Mouse (Mus musculus) forelimb bud, embryonic 11.5 days (tissue): Measurements from ENCODE around the gene Vsig10.
"Not testable (repeated sequence)": the region's sequence is repeated elsewhere in the genome, so short reads cannot be mapped to it uniquely, and the experiment has no call there.

Source experiments
- DNase-seq: peaks from one replicate; pipeline ENCODE4 v3.0.0-alpha.2; 2012; ENCODE audit warnings: low read depth, low spot score

The Vsig10 gene

DNA sequence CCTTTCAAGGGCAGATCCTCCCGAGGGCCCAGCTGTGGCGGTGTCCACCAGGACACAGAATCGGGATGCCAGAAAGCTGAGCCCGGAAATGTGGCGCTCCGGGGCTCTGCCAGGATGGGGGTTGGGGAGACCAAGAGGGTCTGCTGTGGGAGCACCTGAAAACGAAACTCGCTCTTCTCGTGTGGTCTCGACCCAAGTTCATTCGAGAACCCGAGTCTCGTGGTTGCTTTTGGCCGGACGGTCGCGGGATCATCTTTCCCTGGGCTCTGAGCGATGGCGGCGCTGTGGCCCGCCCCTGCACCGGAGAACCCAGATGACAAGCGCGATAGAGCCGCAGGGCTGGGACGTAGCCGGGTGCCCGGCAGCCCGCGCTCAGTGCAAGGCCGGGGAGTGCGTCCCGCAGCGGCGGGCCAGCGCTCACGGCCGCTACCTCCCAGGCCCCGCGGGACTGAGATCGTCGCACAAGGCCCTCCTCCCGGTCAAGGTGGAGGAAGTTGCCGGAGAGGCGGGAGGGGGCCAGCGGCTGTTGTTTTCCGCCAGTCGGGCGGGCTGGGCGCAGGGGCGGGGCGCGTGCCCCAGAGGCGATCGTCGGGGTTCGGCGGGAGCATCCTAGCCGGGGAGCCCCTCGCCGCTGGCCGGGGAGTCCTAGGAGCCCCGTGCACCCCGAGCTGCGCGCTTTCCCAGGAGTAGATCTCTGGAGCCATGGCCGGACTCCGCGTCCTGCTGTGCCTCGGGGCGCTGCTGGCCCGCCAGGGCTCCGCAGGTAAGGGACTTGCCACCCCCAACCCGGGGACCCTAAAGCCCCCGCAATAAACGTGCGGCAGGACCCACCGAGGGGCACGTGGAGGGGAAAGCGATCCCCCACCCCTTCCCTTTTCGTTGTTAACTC is at the start of gene Vsig10:
TSS of gene Vsig10 (plus strand) at position 343 of the 889 bp plus-strand sequence.
- no peak for DNase-seq

DNA sequence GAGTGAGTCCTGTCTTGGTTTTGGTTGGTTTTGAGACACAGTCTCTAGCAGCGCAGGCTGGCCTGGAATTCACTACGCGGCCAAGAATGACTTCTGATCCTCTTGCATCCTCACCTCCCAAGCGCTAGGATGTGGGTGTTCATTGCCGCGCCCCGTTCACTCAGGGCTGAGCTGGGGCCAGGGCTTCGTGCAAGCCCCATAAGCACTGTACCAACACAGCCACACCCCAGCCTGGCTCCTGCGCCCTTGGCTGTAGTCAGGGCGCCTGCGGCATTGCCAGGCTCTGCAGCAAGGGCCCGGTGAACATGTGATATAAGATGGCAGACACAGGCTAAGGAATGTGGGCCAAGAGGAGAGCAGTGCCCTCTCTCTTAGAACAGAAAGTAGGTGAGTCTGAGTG is 49.5 kb upstream of the Vsig10 start:
- DNase-seq: no peak

DNA sequence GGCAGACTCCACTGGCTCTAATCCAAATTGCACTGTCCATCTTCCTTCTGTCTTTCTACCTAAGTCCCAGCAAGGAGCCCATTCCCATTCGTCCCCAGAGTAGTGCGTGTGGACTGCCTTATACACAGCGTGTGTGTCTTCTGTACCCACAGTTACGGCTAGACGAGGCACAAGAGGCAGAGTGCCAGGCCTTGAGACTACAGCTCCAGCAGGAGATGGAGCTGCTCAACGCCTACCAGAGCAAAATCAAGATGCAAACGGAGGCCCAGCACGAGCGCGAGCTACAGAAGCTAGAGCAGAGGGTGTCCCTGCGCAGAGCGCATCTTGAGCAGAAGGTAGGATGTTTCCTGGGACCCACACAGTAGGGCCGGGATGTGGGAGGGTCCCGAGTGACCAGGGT is 46.9 kb upstream of the Vsig10 start:
- DNase-seq: no peak

DNA sequence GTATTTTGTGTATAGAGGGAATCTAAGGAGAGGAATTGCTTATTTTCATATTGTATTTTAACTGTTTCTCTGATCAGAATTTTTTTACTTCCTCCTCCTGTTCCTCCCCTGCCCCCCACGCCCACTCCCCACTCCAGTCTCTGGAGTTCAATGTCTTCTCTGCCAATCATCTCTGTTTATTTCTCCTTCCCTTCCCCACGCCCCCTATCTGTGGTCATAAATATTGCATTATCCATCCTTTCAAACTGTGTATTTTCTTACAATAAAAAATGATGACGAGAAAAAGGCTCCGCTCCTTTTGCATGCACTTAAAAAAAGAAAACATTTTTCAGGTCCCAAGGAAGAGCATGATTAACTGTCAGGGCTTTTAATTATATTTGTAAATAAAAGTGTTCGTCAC is 44.1 kb upstream of the Vsig10 start:
- DNase-seq: no peak

DNA sequence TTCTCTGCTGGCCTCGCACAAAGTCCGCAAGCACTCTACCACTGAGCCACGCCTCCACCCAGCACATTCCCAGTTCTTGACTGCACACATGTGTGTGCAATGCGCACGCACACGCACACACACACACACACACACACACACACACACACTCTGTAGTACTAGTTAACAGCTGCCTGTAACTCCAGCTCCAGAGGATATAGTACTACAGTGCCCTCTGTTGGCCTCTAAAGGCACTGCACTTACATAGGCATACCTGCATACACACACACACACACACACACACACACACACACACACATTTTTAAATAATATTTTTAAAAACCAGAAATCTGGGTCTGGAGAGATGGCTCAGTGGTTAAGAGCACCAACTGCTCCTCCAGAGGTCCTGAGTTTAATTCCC is 41.1 kb upstream of the Vsig10 start:
- DNase-seq: no peak

DNA sequence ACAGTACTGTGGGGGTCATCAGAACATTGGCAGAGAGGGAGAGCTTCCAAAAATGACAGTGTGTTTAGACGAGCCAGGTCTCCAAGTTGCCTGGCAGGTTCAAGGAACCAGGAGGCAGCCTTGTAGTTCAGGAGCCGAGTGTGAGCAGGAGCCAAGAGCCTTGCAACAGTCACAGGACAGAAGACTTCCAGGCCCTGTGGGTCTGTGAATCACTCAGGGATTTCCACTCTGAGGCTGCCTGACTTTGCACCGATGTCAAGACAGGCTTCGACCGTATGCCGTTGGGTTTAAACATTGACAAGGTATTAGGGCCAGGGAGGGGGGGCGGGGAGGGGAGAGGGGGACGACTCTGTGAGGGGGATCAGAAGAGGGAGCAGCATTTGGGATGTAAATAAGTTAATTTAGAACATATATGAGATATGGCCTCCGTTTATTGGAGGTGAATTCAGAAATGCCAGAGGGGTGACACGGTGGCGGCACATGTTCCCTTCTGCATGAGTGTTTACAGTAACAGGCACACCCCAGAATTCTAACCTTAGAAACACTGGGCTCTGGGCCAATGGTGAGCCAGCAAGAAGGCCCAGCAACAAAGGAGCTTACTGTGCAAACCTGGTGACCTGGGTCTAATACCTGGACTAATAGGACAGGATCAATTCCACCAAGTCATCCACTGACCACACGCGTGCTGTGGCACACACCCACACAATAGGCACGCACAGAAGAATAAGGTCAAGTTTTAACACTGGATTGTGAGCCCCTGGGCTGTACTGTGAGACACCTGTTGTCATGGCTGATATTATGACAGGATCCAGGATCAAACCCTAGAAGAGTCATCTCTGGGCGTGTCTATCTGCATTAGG is 39.8 kb upstream of the Vsig10 start:
- DNase-seq: no peak

DNA sequence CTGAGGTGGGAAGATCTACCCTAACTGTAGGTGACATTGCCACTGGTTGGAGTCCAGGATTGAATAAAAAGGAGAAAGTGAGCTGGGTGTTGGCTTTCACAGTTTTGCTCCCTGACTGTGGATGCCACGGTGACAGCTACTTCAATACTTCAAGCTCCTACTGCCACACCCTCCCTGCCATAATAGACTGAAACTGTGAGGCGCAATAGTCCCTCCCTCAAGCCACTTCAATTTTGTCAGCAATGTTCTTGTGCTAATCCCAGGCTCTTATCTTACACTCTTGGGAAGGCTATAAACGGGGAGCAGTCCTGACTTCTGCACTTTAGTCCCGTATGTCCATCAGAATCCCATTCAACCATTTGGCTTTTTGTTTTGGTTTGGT is 39.2 kb upstream of the Vsig10 start:
- DNase-seq: no peak

DNA sequence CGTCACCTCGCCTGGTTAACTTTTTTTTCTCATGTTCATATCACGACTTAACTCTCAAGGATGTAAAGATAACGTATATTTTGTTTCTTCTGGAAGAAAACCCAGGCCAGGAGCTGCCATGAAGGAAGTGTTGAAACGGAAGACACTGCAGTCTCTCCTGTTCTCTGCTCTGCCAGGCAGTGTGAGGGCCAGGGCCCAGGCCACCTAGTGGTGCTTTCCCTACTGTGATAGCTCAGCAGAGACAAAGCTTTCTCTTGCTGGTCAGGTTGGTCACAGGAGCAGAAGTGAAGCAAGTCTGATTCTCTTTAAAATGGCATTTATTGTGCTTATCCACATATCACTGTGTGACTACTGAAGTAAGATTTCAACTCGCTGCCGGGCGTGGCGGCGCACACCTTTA is 37.3 kb upstream of the Vsig10 start:
- DNase-seq: no peak

DNA sequence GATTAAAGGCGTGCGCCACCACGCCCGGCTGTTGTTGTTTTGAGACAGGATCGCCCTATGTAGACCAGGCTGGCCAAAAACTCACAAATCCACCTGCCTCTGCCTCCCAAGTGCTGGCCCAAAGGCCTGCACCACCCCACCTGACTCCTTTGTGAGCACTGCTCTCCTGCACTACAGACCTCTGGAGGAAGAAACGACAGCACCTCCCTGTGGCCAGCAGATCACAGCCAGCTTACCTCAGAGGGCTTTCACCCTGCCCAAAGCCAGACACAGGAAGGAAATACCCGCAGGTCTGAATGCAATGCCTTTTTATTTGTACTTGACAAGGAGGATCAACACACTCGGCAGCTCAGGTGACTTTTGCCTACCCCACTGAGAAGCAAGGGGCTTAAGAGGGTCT is 36.5 kb upstream of the Vsig10 start:
- DNase-seq: no peak

DNA sequence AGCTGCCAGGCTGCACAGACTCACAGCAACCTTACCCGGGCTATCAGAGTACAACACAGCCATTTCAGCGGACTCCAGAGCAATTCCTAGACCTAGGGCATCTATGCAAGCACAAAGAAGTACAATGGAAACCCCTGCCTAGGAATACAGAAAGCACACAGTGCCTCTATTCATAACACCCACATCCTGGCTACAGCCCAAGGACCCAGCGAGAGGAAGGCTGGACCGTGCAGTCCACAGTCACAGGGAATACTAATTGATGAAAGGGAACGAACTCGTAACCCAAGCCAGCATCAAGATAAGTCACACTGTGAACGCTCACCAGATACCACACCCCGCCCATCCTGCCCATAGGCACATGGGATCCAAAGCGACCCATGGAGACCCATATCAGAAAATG is 34.9 kb upstream of the Vsig10 start:
- DNase-seq: no peak

DNA sequence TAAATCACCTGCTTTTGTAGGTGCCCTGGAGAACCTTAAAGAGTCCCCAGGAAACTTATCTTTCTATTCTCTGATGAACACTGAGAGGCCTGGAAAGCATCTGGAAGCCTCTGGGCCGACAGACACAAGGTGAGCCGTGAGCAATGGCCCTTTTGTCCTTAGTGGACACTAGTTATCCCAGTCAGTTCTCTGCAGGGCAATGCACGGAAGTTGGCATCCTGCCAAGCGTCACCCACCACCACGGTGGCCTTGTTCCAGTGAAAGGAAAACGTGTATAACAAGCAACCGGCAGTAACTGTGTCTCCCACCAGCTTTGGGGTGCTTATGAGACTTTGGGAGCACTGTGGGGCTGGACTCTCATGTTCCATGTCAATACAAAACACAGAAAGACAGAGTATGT is 34.2 kb upstream of the Vsig10 start:
- DNase-seq: no peak

DNA sequence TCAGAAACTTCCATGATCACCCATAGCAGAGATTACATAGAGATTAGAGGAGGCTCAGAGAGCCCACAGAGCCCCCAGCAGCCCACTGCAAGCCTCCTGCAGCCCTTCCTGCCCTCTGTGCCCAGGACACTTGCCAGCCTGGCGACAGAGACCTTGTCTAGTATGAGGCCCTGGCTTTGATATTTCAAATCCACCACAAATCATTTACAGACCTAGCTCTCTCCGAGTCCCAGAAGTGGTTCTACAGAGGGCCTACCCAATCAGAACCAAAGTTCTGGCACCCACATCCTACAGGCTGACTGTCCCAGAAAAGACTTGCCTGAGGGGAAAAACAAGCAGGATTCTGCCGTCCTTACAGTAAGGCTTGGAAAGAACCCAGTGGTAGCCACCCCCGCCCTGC is 33.6 kb upstream of the Vsig10 start:
- no peak for DNase-seq

DNA sequence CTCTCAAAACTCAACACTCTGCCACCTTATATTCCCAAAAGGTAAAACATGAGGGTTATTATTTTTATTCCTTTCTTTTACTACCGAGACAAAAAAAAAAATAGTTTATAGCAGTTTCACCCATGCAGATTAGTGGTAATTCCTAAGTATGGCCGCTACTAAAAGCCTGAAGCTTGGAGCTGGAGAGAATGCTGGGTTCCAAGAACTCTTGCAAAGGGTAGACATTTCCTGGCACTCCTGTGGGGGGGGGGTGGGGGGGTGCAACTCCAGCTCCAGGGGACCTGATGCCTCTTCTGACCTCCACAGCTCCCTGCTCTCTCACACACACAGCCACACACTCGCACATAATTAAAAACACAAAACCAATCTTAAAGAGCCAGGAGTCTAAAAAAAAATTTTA is 32.6 kb upstream of the Vsig10 start:
- DNase-seq: no peak

DNA sequence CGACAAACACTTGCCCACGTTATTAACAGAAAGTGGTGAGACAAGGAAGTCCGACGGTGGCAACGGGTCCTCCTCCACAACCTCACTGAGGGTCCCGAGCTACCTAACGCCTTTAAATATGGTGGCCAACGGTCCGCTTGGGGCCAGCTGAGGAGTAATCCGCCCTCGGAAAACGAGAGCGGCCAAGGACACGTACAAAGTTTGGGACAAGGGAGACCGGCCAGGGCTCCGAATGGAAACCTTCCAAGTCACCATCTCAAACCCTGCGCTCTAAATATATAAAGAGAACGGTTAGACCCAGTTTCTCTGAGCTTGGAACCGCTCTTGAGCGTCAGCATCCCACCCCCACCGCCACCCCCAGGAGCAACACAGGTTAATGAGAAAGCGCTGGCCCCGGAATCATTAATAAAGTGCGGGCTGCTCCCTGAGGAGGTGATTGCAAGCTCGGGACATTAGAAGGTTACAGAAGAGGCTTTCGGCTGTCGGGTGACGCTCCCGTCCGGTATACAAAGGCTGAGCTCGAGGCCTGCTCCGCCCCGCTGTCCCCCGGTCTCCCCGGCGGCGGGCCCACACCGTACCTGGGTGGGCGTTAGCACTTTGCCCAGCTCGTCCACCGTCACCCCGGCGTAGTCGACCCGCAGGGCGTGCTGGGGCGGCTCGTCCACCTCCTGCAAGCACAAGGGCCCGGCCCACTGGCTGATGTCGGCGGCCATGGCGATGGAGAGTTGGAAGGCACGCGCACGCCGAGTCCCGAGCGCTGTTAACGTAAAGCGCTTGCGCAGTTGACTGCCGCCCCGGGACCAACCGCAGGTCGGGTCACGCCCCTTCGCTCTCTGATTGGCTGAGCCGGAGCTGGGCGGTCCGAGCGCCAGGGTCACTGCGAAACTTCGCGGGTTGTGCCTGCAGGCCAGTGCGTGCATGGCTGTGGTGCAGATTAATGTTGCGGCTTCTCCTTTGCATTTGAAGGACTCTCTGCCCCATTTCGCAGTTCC is 31.8 kb upstream of the Vsig10 start, which contains the start of gene Pebp1:
TSS of gene Pebp1 (minus strand) at position 795 of the 992 bp plus-strand sequence.
- DNase-seq: peak; percentile 96

DNA sequence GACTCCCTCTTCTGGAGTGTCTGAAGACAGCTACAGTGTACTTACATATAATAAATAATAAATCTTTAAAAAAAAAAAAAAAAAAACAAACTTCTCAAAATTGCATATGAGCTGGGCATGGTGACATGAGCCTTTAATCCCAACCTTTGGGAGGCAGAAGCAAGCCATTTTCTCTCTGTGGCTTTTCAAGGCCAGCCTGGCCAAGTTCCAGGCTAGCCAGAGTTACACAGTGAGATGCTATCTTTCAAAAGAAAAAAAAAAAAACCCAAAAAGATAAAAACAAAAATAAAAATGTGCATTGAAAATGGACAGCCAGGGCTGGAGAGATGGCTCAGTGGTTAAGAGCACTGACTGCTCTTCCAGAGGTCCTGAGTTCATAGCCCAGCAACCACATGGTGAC is 29.2 kb upstream of the Vsig10 start:
- no peak for DNase-seq

DNA sequence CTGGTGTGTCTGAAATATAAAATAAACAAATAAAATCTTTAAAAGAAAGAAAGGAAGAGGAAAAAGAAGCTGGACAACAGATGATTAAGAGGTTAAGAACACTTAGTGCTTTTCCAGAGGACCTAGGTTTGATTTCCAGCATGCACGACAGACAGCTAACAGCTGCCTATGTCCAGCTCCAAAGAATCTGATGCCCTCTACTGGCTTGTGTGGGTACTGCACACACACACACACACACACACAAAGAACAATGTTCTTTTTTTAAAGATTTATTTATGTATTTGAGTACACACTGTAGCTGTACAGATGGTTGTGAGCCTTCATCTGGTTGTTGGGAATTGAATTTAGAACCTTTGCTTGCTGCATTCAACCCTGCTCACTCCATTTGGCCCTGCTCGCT is 28.8 kb upstream of the Vsig10 start:
- DNase-seq: no peak

DNA sequence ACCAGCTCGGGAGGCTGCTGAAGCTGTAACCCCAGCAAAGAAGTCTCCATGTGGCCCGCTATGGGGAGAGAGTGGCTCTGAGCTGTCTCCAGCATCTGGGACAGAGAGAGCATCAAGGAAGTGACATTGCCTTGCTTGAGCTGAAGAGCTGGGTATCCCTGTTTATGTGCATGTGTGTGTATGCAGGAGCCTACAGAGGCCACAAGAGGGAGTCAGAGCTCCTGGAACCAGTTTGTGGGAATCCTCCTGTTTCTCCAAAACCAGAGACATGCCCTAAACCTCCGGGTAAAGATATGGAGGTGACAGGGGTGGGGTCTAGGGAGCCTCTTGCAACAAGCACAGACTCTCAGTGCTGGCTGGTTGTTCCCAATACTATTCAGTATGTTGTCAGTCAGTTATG is 27.6 kb upstream of the Vsig10 start:
- DNase-seq: no peak

DNA sequence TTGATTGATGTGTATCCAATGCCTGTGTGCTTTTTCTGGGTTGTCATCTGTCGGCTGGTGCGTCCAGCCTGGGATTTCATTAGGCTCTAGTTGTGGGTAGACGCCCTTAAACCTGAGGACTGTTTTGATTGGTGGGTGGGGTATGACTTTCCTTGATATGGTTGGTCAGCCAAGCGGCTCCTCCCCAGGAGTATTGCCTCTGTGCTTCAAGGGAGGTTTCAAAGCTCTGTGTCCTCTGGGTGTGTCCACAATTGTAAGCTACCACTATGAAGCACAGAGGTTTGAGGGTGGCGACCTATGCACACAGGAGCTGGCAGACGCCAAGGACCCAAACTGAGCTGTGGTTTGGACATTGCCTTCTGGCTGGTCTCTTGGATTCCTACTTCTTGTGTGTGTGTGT is 26.3 kb upstream of the Vsig10 start:
- no peak for DNase-seq

DNA sequence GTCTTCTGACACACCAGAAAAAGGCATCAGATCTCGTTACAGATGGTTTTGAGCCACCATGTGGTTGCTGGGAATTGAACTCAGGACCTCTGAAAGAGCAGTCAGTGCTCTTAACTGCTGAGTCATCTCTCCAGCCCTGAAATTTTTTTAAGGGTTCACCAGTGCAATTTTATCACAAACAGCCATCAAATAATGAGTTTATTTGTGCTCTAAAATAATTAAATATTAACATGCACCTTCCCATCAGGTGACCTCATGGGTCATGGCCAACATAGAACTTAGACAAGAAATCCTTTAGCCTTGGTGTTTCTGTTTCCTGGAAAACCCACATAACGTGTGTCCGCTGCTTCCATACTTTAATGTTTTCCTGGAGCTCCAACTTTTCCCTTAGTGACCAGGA is 25.1 kb upstream of the Vsig10 start:
- DNase-seq: not testable (repeated sequence)

DNA sequence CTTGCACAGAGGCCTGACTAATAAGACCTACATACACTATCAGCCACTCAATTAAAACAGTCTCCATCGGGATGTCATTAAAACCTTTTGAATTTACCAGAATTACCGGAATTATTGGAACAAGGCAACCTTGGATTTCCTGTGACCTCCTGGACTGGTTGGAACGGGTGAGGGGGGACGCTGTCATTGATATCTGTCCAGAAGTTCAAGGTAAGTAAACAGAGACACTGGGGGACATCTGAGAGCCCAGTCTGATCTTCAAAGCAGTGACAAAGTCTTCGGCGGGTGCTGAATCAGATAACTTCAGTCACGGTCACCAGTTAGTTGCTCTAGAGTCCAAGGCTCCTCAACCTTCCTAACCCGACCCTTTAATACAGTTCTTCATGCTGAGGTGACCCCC is 23.9 kb upstream of the Vsig10 start:
- no peak for DNase-seq

DNA sequence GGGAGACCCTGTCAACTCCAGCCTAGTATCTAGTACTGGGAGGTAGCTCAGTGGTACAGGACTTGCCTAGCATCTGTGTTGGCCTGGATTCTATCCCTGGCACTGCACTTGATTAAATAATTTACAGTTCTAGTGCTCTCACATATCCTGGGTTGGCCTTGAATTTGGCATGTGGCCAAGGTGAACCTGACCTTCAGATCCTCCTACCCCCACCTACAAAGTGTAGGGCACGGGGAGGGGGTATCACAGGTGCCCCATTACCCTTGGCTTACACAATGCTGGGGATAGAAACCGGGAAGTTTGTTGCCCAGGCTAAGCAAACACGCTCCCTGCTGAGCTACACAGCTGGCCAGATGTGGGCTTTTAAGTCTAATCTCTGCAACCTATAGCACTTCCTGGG is 16.0 kb upstream of the Vsig10 start:
- no peak for DNase-seq
